Comparison of ENCODE assay signal across 27 mouse cellular contexts in the genomic region with DNA sequence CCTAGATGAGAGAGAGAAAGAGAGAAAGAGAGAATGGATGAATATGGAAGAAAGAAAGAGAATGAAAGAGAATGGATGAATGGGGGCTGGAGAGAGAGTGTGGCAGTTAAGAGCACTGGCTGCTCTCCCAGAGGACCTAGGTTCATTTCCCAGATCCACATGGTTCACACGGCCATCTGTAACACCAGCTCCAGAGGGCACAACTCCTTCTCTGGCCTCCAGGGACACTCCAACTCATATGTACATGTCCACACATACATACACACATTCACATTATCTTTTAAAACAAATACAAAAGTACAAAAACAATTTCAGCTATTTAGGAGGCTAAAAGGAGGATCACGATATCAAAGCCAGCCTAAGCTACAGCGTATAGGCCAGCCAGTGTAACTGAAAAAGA. TPM values are rescaled to one million over a fixed set of nuclear protein-coding genes. Genes with fewer than 3 reads are reported as not detected.
"Had no signal": no experiment of that assay in that cellular context is flagged by ENCODE, and none has a peak within 500 bp of the region (broad histone marks: within the 10 kb centered on the region; RNA-seq: fewer than 3 reads in every experiment).

No protein-coding gene starts in this region.

- H3K4me2 ChIP-seq: heart, embryonic 11.5 days; heart, embryonic 13.5 days; heart, embryonic 15.5 days; hindbrain, embryonic 12.5 days; hindbrain, embryonic 14.5 days; intestine, embryonic 15.5 days; limb, embryonic 12.5 days had no signal

- H3K27ac ChIP-seq: heart, adult 2 months; heart, embryonic 13.5 days; heart, embryonic 15.5 days; hindbrain, embryonic 10.5 days; hindbrain, embryonic 12.5 days; hindbrain, embryonic 14.5 days; intestine, embryonic 15.5 days; left cerebral cortex, adult 2 months; limb, embryonic 10.5 days; limb, embryonic 12.5 days; liver, embryonic 14.5 days had no signal

- H3K4me3 ChIP-seq: heart, adult 2 months; heart, embryonic 13.5 days; heart, embryonic 15.5 days; hindbrain, embryonic 10.5 days; hindbrain, embryonic 12.5 days; intestine, embryonic 15.5 days; left cerebral cortex, adult 2 months; limb, embryonic 10.5 days; limb, embryonic 12.5 days had no signal

- H3K36me3 ChIP-seq: hindbrain, embryonic 10.5 days; intestine, embryonic 15.5 days had no signal

- H3K9me3 ChIP-seq: heart, embryonic 13.5 days; heart, embryonic 15.5 days; hindbrain, embryonic 10.5 days; hindbrain, embryonic 12.5 days; intestine, embryonic 15.5 days; limb, embryonic 10.5 days; limb, embryonic 12.5 days had no signal

- H3K27me3 ChIP-seq: heart, embryonic 15.5 days; hindbrain, embryonic 12.5 days; intestine, embryonic 15.5 days had no signal

- ATAC-seq: hindbrain, embryonic 16.5 days; inflammation-experienced regulatory T-cells, adult 6 months; intestine, embryonic 15.5 days; intestine, postnatal 0 days had no signal

- DNase-seq: gastrocnemius, postnatal 25 days; heart, adult 2 months; heart, postnatal 14 days; heart, postnatal 4 days; kidney, adult 18-20 months; kidney, adult 8-10 months; kidney, postnatal 10 days; kidney, postnatal 25 days; kidney, postnatal 4 days had no signal

- H3K9ac ChIP-seq: heart, embryonic 13.5 days; heart, embryonic 15.5 days; hindbrain, embryonic 12.5 days; hindbrain, embryonic 14.5 days; intestine, embryonic 15.5 days; limb, embryonic 12.5 days; liver, embryonic 14.5 days had no signal

RNA-seq across cellular contexts. Expression of a gene that starts 44.3 kb away (rescaled TPM):
- total RNA-seq: granulocyte monocyte progenitor cell, adult 5-6 weeks; layer of hippocampus, adult 18-20 months; left cerebral cortex, adult 2 months; left cerebral cortex, postnatal 14 days; liver, adult 2 months had no signal
- polyA plus RNA-seq: inflammation-experienced regulatory T-cells, adult 6 months had no signal
